Mouse (Mus musculus): Measurements from ENCODE around the gene Ccnd1.

GRCm38 (mm10) chr7:144942071-144942743, 2.5 kb upstream of the Ccnd1 start:
- no peak for TF ChIP-seq CTCF (IDR thresholded peaks at IDR 0.05; ENCODE audit: extremely low read depth, insufficient read length, insufficient replicate concordance, low read depth, low read length)
- TF ChIP-seq POLR2A (IDR thresholded peaks at IDR 0.05; ENCODE audit: low read depth, low read length): no peak

Data from small intestine, adult 2 months (tissue).